In the genomic region with DNA sequence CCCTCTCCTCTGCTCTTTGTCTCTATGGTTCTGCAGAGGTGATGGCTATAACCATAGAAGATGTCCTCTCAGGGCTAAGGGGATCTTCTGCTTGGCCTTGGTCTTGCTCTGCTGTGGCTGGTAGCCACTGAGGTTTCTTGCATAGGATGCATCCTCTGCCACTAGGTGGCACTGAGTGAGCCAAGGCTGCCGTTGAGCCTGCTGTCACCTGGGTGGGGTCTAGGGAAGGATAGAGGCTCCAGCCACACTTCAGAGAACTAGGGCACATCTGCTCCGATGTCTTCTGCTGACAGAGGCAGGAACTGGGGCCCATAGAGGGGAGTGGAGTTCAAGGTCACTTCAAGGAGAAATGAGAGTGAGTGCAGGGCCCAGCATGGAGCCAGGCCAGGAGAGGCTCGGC, we compare ENCODE assay signal across 8 mouse cellular contexts. TPM values are rescaled to one million over a fixed set of nuclear protein-coding genes. Genes with fewer than 3 reads are reported as not detected.
DNase-seq lines count a peak whose midpoint lies in the region; ATAC-seq lines count a peak whose summit lies in the region.

No protein-coding gene starts in this region.

- WGBS in hindbrain, embryonic 15.5 days, result 14% methylated on average over 3 of the region's 3 CpGs
- WGBS in midbrain, embryonic 16.5 days, result 17% methylated on average over 3 of the region's 3 CpGs

- H3K9ac ChIP-seq in hindbrain, embryonic 15.5 days, result no peak overlapping the region
- H3K9ac ChIP-seq in midbrain, embryonic 16.5 days (ENCODE audit: low read depth, low read length), result no peak overlapping the region

- no peaks in the 10 kb centered on the region for H3K27me3 ChIP-seq in hindbrain, embryonic 15.5 days
- no peaks in the 10 kb centered on the region for H3K27me3 ChIP-seq in midbrain, embryonic 16.5 days (ENCODE audit: control insufficient read depth, insufficient read depth, low read depth, low read length)

- H3K27ac ChIP-seq in hindbrain, embryonic 15.5 days (replicated peaks), result no peak overlapping the region
- peak overlapping the region; percentile 58; the same call in 1 of the 2 replicates for H3K27ac ChIP-seq in midbrain, embryonic 16.5 days (ENCODE audit: low read length)

- DNase-seq in gastrocnemius, postnatal 10 days, result peak; percentile 45
- DNase-seq in gastrocnemius, postnatal 25 days, result no peak
- peak; percentile 79 for DNase-seq in MN1 (ENCODE audit: low spot score)
- peak; percentile 90 for DNase-seq in embryo, embryonic 10 days (ENCODE audit: low spot score)
- DNase-seq in left cerebral cortex, postnatal 14 days (ENCODE audit: low spot score in 2 of 2), result peak; percentile 79 to 81
- DNase-seq in testis, postnatal 14 days (ENCODE audit: low spot score), result peak; percentile 36

- no peaks in the 10 kb centered on the region for H3K36me3 ChIP-seq in hindbrain, embryonic 15.5 days
- H3K36me3 ChIP-seq in midbrain, embryonic 16.5 days (ENCODE audit: control insufficient read depth, insufficient read depth, low read length), result no peaks in the 10 kb centered on the region

- intact Hi-C loops in left cerebral cortex, postnatal 14 days (cut with DNase I), result loop anchor here (2.0 to 5.0 kb wide), 2 partner anchors 44 to 152 kb away; a partner anchor contains a TSS

- H3K4me3 ChIP-seq in hindbrain, embryonic 15.5 days, result no peak overlapping the region
- no peak overlapping the region for H3K4me3 ChIP-seq in midbrain, embryonic 16.5 days (ENCODE audit: low read depth, low read length)

- no peak overlapping the region for H3K4me2 ChIP-seq in hindbrain, embryonic 15.5 days
- H3K4me2 ChIP-seq in midbrain, embryonic 16.5 days (ENCODE audit: low read length), result no peak overlapping the region

- ATAC-seq in hindbrain, embryonic 15.5 days (ENCODE audit: low FRiP score, low read depth), result 0 out of 2 replicates have a peak, but pooled peaks have one; percentile 13
- ATAC-seq in midbrain, embryonic 16.5 days, result no peak

- H3K9me3 ChIP-seq in hindbrain, embryonic 15.5 days, result no peaks in the 10 kb centered on the region
- H3K9me3 ChIP-seq in midbrain, embryonic 16.5 days (replicated peaks; ENCODE audit: control insufficient read depth, low read length, poor library complexity, severe bottlenecking), result no peaks in the 10 kb centered on the region

- H3K4me1 ChIP-seq in hindbrain, embryonic 15.5 days (replicated peaks), result peaks cover 44% of the 10 kb centered on the region
- peaks cover 29% of the 10 kb centered on the region for H3K4me1 ChIP-seq in midbrain, embryonic 16.5 days (ENCODE audit: control insufficient read depth, insufficient read depth, low read length)

RNA-seq across cellular contexts. Expression of a gene that starts 10.5 kb away (rescaled TPM):
- under 1 TPM; 0.25 to 0.40 TPM for total RNA-seq in gastrocnemius, postnatal 10 days (2021)
- total RNA-seq in gastrocnemius, postnatal 25 days (2021), result under 1 TPM; 0.38 to 0.41 TPM
- polyA plus RNA-seq in hindbrain, embryonic 15.5 days (2015; fragmentation: Nextera tagmentation; extraction: Ambion mirVana), result 16.0 and 17.5 TPM in 2 replicates
- 10 to 100 TPM in 1 of 2 experiments, 1 to 10 TPM in 1; 7.7 to 10.4 TPM for total RNA-seq in left cerebral cortex, postnatal 14 days (2021)
- polyA plus RNA-seq in midbrain, embryonic 16.5 days (2015; fragmentation: Nextera tagmentation; extraction: Ambion mirVana), result 8.1 and 9.7 TPM in 2 replicates

RNA-seq across cellular contexts. Expression of a gene that starts 46.9 kb away (rescaled TPM):
- total RNA-seq in gastrocnemius, postnatal 10 days (2021), result 1 to 10 TPM; 1.2 to 1.6 TPM
- under 1 TPM; 0.15 to 0.32 TPM for total RNA-seq in gastrocnemius, postnatal 25 days (2021)
- polyA plus RNA-seq in hindbrain, embryonic 15.5 days (2015; fragmentation: Nextera tagmentation; extraction: Ambion mirVana), result 1.4 and 2.3 TPM in 2 replicates
- total RNA-seq in left cerebral cortex, postnatal 14 days (2021), result 1 to 10 TPM; 5.2 to 5.7 TPM
- 0.76 and 1.6 TPM in 2 replicates for polyA plus RNA-seq in midbrain, embryonic 16.5 days (2015; fragmentation: Nextera tagmentation; extraction: Ambion mirVana)

Comparison
In these comparisons a context has a peak if more than half of its experiments do, and no peak if none do; other contexts are left out.
1. RNA of a gene that starts 10.5 kb away (total RNA-seq): 7.7 to 10.4 TPM in left cerebral cortex, postnatal 14 days; 0.38 to 0.41 TPM in gastrocnemius, postnatal 25 days and 0.25 to 0.40 TPM in gastrocnemius, postnatal 10 days; every median in the first group is over 4 times any median in the second.